ENCODE assay signal across 8 mouse cellular contexts in the genomic region with DNA sequence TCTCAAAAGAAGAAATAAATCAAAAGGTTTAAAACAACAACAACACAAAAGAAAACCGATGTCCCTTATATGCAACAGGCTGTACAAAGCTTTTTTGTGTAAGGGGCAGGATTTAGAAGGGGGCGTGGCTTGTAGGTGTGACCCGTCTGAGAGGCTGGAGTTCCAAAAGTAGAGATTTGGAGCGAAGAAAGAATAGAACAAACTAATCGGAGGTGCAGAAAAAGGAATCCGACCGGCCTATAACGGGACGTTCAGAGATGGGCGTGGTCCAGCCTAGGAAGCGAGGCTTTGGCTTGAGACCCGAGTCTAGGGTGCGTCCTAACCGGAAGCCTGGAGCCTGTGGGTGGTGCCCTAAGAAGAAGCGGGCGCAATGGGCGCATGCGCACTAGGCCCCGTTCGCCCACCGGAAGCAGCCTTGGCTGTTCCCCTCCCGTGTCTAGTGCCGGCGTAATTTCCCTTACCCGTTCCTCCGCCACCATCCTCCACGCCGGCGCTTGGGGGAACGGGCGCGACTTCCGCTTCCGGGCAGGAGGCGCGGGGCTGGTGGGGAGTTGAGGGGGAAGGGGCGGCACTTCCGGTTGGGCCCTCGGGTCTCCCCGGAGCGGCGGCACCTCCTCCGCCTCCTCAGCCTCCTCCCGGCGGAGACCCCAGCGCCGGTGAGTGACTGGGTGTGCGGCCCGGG. TPM values are rescaled to one million over a fixed set of nuclear protein-coding genes. Genes with fewer than 3 reads are reported as not detected.
DNase-seq lines count a peak whose midpoint lies in the region; ATAC-seq and TF ChIP-seq lines count a peak whose summit lies in the region.

A gene (plus strand): TSS at position 377 of the 682 bp plus-strand sequence.
A gene (plus strand): TSS at position 554 of the 682 bp plus-strand sequence.

- peak within 1 kb of the TSS; percentile 96 for H3K27ac ChIP-seq in MEL (ENCODE audit: control insufficient read depth, low read depth, low read length)
- H3K27ac ChIP-seq in cerebellum, adult 2 months (ENCODE audit: insufficient read depth, low read length) = peak within 1 kb of the TSS; percentile 31; the same call in 1 of the 2 replicates
- peak within 1 kb of the TSS; percentile 90 for H3K27ac ChIP-seq in forebrain, postnatal 0 days (ENCODE audit: low read depth, low read length)
- H3K27ac ChIP-seq in lung, embryonic 16.5 days (ENCODE audit: low read length) = peak within 1 kb of the TSS; percentile 97

- no peaks in the 10 kb centered on the region for H3K9me3 ChIP-seq in MEL (replicated peaks; ENCODE audit: insufficient read depth, low read length)
- no peaks in the 10 kb centered on the region for H3K9me3 ChIP-seq in forebrain, postnatal 0 days (ENCODE audit: low read length)
- no peaks in the 10 kb centered on the region for H3K9me3 ChIP-seq in lung, embryonic 16.5 days (ENCODE audit: control insufficient read depth, low read length)

- TF ChIP-seq RAD21 in MEL (IDR thresholded peaks at IDR 0.05; ENCODE audit: low read depth, low read length) = no peak

- peaks cover 0 to 36% of the 10 kb centered on the region in 2 experiments; a peak in 3 of 4 replicates for H3K36me3 ChIP-seq in MEL (ENCODE audit: control insufficient read depth in 1 of 2, insufficient read depth in 2 of 2, low read length in 2 of 2)
- H3K36me3 ChIP-seq in forebrain, postnatal 0 days (ENCODE audit: insufficient read depth) = peaks cover 26% of the 10 kb centered on the region
- peaks cover 20% of the 10 kb centered on the region for H3K36me3 ChIP-seq in lung, embryonic 16.5 days (ENCODE audit: control insufficient read depth, insufficient read depth, low read length)

- H3K4me3 ChIP-seq in MEL (ENCODE audit: control insufficient read depth in 1 of 2, insufficient read depth in 1 of 2, low read depth in 2 of 2, low read length in 2 of 2) = peak within 1 kb of the TSS; percentile 92 to 93
- peak within 1 kb of the TSS; percentile 69 for H3K4me3 ChIP-seq in cerebellum, adult 2 months (replicated peaks; ENCODE audit: insufficient read depth, low read depth, low read length)
- peak within 1 kb of the TSS; percentile 78 for H3K4me3 ChIP-seq in forebrain, postnatal 0 days (ENCODE audit: low read depth, low read length)
- H3K4me3 ChIP-seq in lung, embryonic 16.5 days (ENCODE audit: low read length) = peak within 1 kb of the TSS; percentile 76

- peaks cover 7 to 35% of the 10 kb centered on the region in 2 experiments; a peak in 3 of 4 replicates for H3K4me1 ChIP-seq in MEL (ENCODE audit: control insufficient read depth in 1 of 2, insufficient read depth in 2 of 2, low read length in 2 of 2)
- no peaks in the 10 kb centered on the region for H3K4me1 ChIP-seq in cerebellum, adult 2 months (ENCODE audit: control insufficient read depth, insufficient read depth, low read length)
- peaks cover 10% of the 10 kb centered on the region for H3K4me1 ChIP-seq in forebrain, postnatal 0 days (ENCODE audit: insufficient read depth)
- peaks cover 12% of the 10 kb centered on the region for H3K4me1 ChIP-seq in lung, embryonic 16.5 days (replicated peaks; ENCODE audit: control insufficient read depth, insufficient read depth, low read length)

- peak; percentile 99 for DNase-seq in MEL (ENCODE audit: low read depth, low spot score)
- peak; percentile 98 for DNase-seq in cerebellum, adult 2 months
- DNase-seq in forebrain, postnatal 0 days = peak; percentile 99
- DNase-seq in layer of hippocampus, adult 9-10 months (ENCODE audit: low spot score) = peak; percentile 96
- peak; percentile 96 for DNase-seq in ovary, postnatal 10 days (ENCODE audit: low spot score)
- DNase-seq in thymus, postnatal 10 days (ENCODE audit: low spot score in 2 of 2) = peak; percentile 99 to 100

- 0 out of 4 replicates have a peak, but pooled peaks of 1 of the 2 experiments have one; percentile 38 for TF ChIP-seq EP300 in MEL (IDR thresholded peaks at IDR 0.05; ENCODE audit: low read depth in 1 of 2, low read length in 2 of 2)

- TF ChIP-seq POLR2A in MEL (IDR thresholded peaks at IDR 0.05; ENCODE audit: control insufficient read depth in 1 of 2, insufficient read depth in 1 of 2, low read depth in 1 of 2, low read length in 2 of 2, poor library complexity in 1 of 2) = peak; percentile 14 to 62; a peak in 2 of 4 replicates
- peak; percentile 50; the same call in 1 of the 2 replicates for TF ChIP-seq POLR2A in cerebellum, adult 2 months (IDR thresholded peaks at IDR 0.05; ENCODE audit: borderline replicate concordance, insufficient read depth, low read length)

- H3K4me2 ChIP-seq in forebrain, postnatal 0 days (ENCODE audit: low read depth) = peak within 1 kb of the TSS; percentile 85
- H3K4me2 ChIP-seq in lung, embryonic 16.5 days (ENCODE audit: low read depth, low read length) = peak within 1 kb of the TSS; percentile 57

- H3K9ac ChIP-seq in MEL (ENCODE audit: control insufficient read depth, low read depth, low read length, poor library complexity, severe bottlenecking) = peak within 1 kb of the TSS; percentile 98
- peak within 1 kb of the TSS; percentile 96 for H3K9ac ChIP-seq in forebrain, postnatal 0 days
- peak within 1 kb of the TSS; percentile 96 for H3K9ac ChIP-seq in lung, embryonic 16.5 days (ENCODE audit: low read length)

- under 1% methylated on average over 49 of the region's 49 CpGs for WGBS in cerebellum, adult 2 months
- under 1% methylated on average over 43 of the region's 49 CpGs for WGBS in forebrain, postnatal 0 days
- WGBS in lung, embryonic 16.5 days = under 1% methylated on average over 38 of the region's 49 CpGs

- ATAC-seq in forebrain, postnatal 0 days = peak; percentile 94
- ATAC-seq in hematopoietic stem cell, adult 5-6 weeks (replicated peaks in 1 of 2; ENCODE audit: insufficient read depth in 1 of 2, low FRiP score in 2 of 2, low TSS enrichment in 1 of 2, low read depth in 1 of 2, poor library complexity in 2 of 2, severe bottlenecking in 2 of 2) = peak; percentile 87 to 88
- peak; percentile 92 for ATAC-seq in lung, embryonic 16.5 days (ENCODE audit: low read depth)

- peaks cover 23% of the 10 kb centered on the region for H3K79me2 ChIP-seq in MEL (ENCODE audit: control insufficient read depth, insufficient read depth, low read length, poor library complexity)

- H3K27me3 ChIP-seq in MEL (ENCODE audit: control insufficient read depth in 1 of 2, insufficient read depth in 2 of 2, low read length in 2 of 2) = no peaks in the 10 kb centered on the region
- no peaks in the 10 kb centered on the region for H3K27me3 ChIP-seq in cerebellum, adult 2 months (ENCODE audit: control insufficient read depth, insufficient read depth, low read length)
- no peaks in the 10 kb centered on the region for H3K27me3 ChIP-seq in forebrain, postnatal 0 days (ENCODE audit: insufficient read depth, low read length)
- H3K27me3 ChIP-seq in lung, embryonic 16.5 days (ENCODE audit: control insufficient read depth, insufficient read depth, low read depth, low read length) = no peaks in the 10 kb centered on the region

- TF ChIP-seq CTCF in MEL (IDR thresholded peaks at IDR 0.05 in 2 of 3, conservative IDR thresholded peaks at IDR 0.05 in 1 of 3; ENCODE audit: control insufficient read depth in 1 of 3, insufficient read depth in 1 of 3, low read depth in 2 of 3, low read length in 3 of 3, poor library complexity in 1 of 3, severe bottlenecking in 1 of 3) = no peak
- TF ChIP-seq CTCF in cerebellum, adult 2 months (IDR thresholded peaks at IDR 0.05; ENCODE audit: borderline replicate concordance, insufficient read depth, low read depth, low read length) = no peak
- peak; percentile 23 for TF ChIP-seq CTCF in forebrain, postnatal 0 days (IDR thresholded peaks at IDR 0.05; ENCODE audit: low read depth)

TF ChIP-seq in MEL, 35 proteins besides CTCF, POLR2A, EP300 and RAD21 (continues in another document):
- TF ChIP-seq ETS1 (IDR thresholded peaks at IDR 0.05; ENCODE audit: low read depth, low read length) = peak; percentile 48; the same call in 1 of the 2 replicates
- peak; percentile 51 for TF ChIP-seq NELFE (IDR thresholded peaks at IDR 0.05; ENCODE audit: low read depth, low read length)
- peak; percentile 50; the same call in 1 of the 2 replicates for TF ChIP-seq TCF12 (IDR thresholded peaks at IDR 0.05; ENCODE audit: low read depth, low read length)
- TF ChIP-seq RCOR1 (IDR thresholded peaks at IDR 0.05; ENCODE audit: low read depth, low read length) = peak; percentile 24; the same call in 1 of the 2 replicates
- TF ChIP-seq E2F4 (IDR thresholded peaks at IDR 0.05; ENCODE audit: borderline replicate concordance, low read depth, low read length) = peak; percentile 36; the same call in 1 of the 2 replicates
- peak; percentile 88 for TF ChIP-seq HCFC1 (IDR thresholded peaks at IDR 0.05; ENCODE audit: low read depth, low read length)
- TF ChIP-seq ELF1 (IDR thresholded peaks at IDR 0.05; ENCODE audit: low read depth, low read length) = peak; percentile 95
- no peak for TF ChIP-seq ZNF384 (IDR thresholded peaks at IDR 0.05; ENCODE audit: low read depth, low read length)
- TF ChIP-seq USF1 (IDR thresholded peaks at IDR 0.05; ENCODE audit: low read depth, low read length) = no peak
- TF ChIP-seq MYC (IDR thresholded peaks at IDR 0.05; ENCODE audit: low read depth, low read length) = peak; percentile 52; the same call in 1 of the 2 replicates
- TF ChIP-seq TBP (IDR thresholded peaks at IDR 0.05; ENCODE audit: low read depth, low read length) = peak; percentile 71; the same call in 1 of the 2 replicates
- peak; percentile 77 for TF ChIP-seq NRF1 (IDR thresholded peaks at IDR 0.05; ENCODE audit: insufficient read depth, low read depth, low read length, poor library complexity, severe bottlenecking)

RNA-seq across cellular contexts. Expression of the first gene that starts in this region (rescaled TPM):
- total RNA-seq in MEL (2012; rRNA removed) = 12.2 and 12.7 TPM in 2 replicates
- polyA plus RNA-seq in MEL (2012; ENCODE audit: insufficient read depth in 1 of 2, insufficient read length in 2 of 2, low read depth in 1 of 2, low replicate concordance in 2 of 2, missing spikeins in 1 of 2) = 10 to 100 TPM in 1 of 2 experiments, not detected in 1; 34.6 TPM
- 30.3 and 33.3 TPM in 2 replicates for polyA plus RNA-seq in cerebellum, adult 2 months (2012; rRNA removed)
- 27.3 and 33.3 TPM in 2 replicates for total RNA-seq in forebrain, postnatal 0 days (2014; rRNA removed)
- 5.6 and 5.8 TPM in 2 replicates for polyA plus RNA-seq in forebrain, postnatal 0 days (2015; fragmentation: Nextera tagmentation; extraction: Ambion mirVana)
- total RNA-seq in hematopoietic stem cell, adult 5-6 weeks (2017) = 13.9 and 14.0 TPM in 2 replicates
- polyA plus RNA-seq in lung, embryonic 16.5 days (2015; fragmentation: Nextera tagmentation; extraction: Ambion mirVana) = 5.5 and 5.7 TPM in 2 replicates

RNA-seq across cellular contexts. Expression of the second gene that starts in this region (rescaled TPM):
- 0.39 and 0.50 TPM in 2 replicates for total RNA-seq in MEL (2012; rRNA removed)
- polyA plus RNA-seq in MEL (2012; ENCODE audit: insufficient read depth in 1 of 2, insufficient read length in 2 of 2, low read depth in 1 of 2, low replicate concordance in 2 of 2, missing spikeins in 1 of 2) = under 1 TPM in 1 of 2 experiments, not detected in 1; 0.82 TPM
- 42.4 and 46.7 TPM in 2 replicates for polyA plus RNA-seq in cerebellum, adult 2 months (2012; rRNA removed)
- total RNA-seq in forebrain, postnatal 0 days (2014; rRNA removed) = 70.7 and 104 TPM in 2 replicates
- polyA plus RNA-seq in forebrain, postnatal 0 days (2015; fragmentation: Nextera tagmentation; extraction: Ambion mirVana) = 69.7 and 79.8 TPM in 2 replicates
- total RNA-seq in hematopoietic stem cell, adult 5-6 weeks (2017) = not detected in 2 replicates
- polyA plus RNA-seq in lung, embryonic 16.5 days (2015; fragmentation: Nextera tagmentation; extraction: Ambion mirVana) = 5.3 and 5.5 TPM in 2 replicates

Comparison
In these comparisons a context has a peak if more than half of its experiments do, and no peak if none do; other contexts are left out.
1. Peak in every context shown above with its lines: DNase-seq, ATAC-seq, H3K4me3 ChIP-seq and H3K27ac ChIP-seq.
2. RNA of the second gene that starts in this region (total RNA-seq): 70.7 to 104 TPM in forebrain, postnatal 0 days; 0.39 to 0.50 TPM in MEL and not detected in hematopoietic stem cell, adult 5-6 weeks; every median in the first group is over 10 times any median in the second.
3. H3K27ac ChIP-seq: peak in every context shown above with its lines; median percentile 97 in lung, embryonic 16.5 days; 96 in MEL; 90 in forebrain, postnatal 0 days; 31 in cerebellum, adult 2 months.